Mouse (Mus musculus): ENCODE results near the gene Psmg4.

- TF ChIP-seq RCOR1 (IDR thresholded peaks at IDR 0.05; ENCODE audit: low read depth, low read length) = no peak
- TF ChIP-seq POLR2A (IDR thresholded peaks at IDR 0.05; ENCODE audit: control insufficient read depth in 1 of 2, insufficient read depth in 1 of 2, low read depth in 1 of 2, low read length in 2 of 2, poor library complexity in 1 of 2) = no peak
- no peak for TF ChIP-seq BHLHE40 (IDR thresholded peaks at IDR 0.05; ENCODE audit: borderline replicate concordance, low read depth, low read length)
- no peak for TF ChIP-seq CHD2 (IDR thresholded peaks at IDR 0.05; ENCODE audit: low read length)
- no peak for TF ChIP-seq E2F4 (IDR thresholded peaks at IDR 0.05; ENCODE audit: borderline replicate concordance, low read depth, low read length)
- no peak for TF ChIP-seq HCFC1 (IDR thresholded peaks at IDR 0.05; ENCODE audit: low read depth, low read length)
- TF ChIP-seq CTCF (IDR thresholded peaks at IDR 0.05 in 2 of 3, conservative IDR thresholded peaks at IDR 0.05 in 1 of 3; ENCODE audit: control insufficient read depth in 1 of 3, insufficient read depth in 1 of 3, low read depth in 2 of 3, low read length in 3 of 3, poor library complexity in 1 of 3, severe bottlenecking in 1 of 3) = no peak
- no peak for TF ChIP-seq UBTF (IDR thresholded peaks at IDR 0.05; ENCODE audit: borderline replicate concordance, insufficient read depth, low read depth, low read length)
- no peak for TF ChIP-seq ZKSCAN1 (IDR thresholded peaks at IDR 0.05; ENCODE audit: low read depth, low read length)
Measured at GRCm38 (mm10) chr13:34114654-34115053, 48.1 kb upstream of the Psmg4 start.

Measured in MEL (cell line).